In genomic region chr16:35601426-35601825, GRCm38 (mm10) we compare ENCODE assay signal across 27 mouse cellular contexts.
"Had no signal": no experiment of that assay in that cellular context is flagged by ENCODE, and none has a peak within 500 bp of the region (broad histone marks: within the 10 kb centered on the region; RNA-seq: fewer than 3 reads in every experiment).

No protein-coding gene starts in this region.

- H3K27me3 ChIP-seq: midbrain, embryonic 12.5 days; midbrain, embryonic 13.5 days; midbrain, embryonic 15.5 days had no signal

- H3K36me3 ChIP-seq: limb, embryonic 10.5 days; limb, embryonic 12.5 days; limb, embryonic 13.5 days; limb, embryonic 15.5 days; liver, embryonic 12.5 days; liver, embryonic 13.5 days; liver, embryonic 15.5 days; lung, embryonic 15.5 days; midbrain, embryonic 12.5 days; midbrain, embryonic 13.5 days; midbrain, embryonic 15.5 days had no signal

- DNase-seq: left cerebral cortex, postnatal 4 days; liver; liver, embryonic 13.5 days; liver, postnatal 0 days; lung, adult 18-20 months; lung, adult 2 months; lung, embryonic 14.5 days; lung, postnatal 10 days; lung, postnatal 14 days; lung, postnatal 36 days; lung, postnatal 4 days; midbrain, embryonic 14.5 days had no signal

- H3K27ac ChIP-seq: limb, embryonic 10.5 days; limb, embryonic 12.5 days; limb, embryonic 13.5 days; limb, embryonic 15.5 days; liver, embryonic 12.5 days; liver, embryonic 13.5 days; liver, embryonic 14.5 days; liver, embryonic 15.5 days; lung, embryonic 15.5 days; macrophage; midbrain, embryonic 12.5 days; midbrain, embryonic 13.5 days; midbrain, embryonic 15.5 days had no signal

- H3K4me1 ChIP-seq: liver, embryonic 12.5 days; liver, embryonic 13.5 days; liver, embryonic 15.5 days; megakaryocyte, embryonic 14.5 days had no signal

- H3K4me3 ChIP-seq: limb, embryonic 10.5 days; limb, embryonic 12.5 days; limb, embryonic 13.5 days; limb, embryonic 15.5 days; liver, embryonic 12.5 days; liver, embryonic 13.5 days; liver, embryonic 15.5 days; lung, embryonic 15.5 days; midbrain, embryonic 10.5 days; midbrain, embryonic 12.5 days; midbrain, embryonic 13.5 days; midbrain, embryonic 15.5 days; myocyte had no signal
